8 mouse cellular contexts compared by ENCODE assay signal in genomic region chr4:131860492-131861340, GRCm38 (mm10). TPM values are rescaled to one million over a fixed set of nuclear protein-coding genes. Genes with fewer than 3 reads are reported as not detected.
DNase-seq lines count a peak whose midpoint lies in the region; ATAC-seq and TF ChIP-seq lines count a peak whose summit lies in the region.

No protein-coding gene starts in this region.

- H3K9ac ChIP-seq in MEL (ENCODE audit: control insufficient read depth, low read depth, low read length, poor library complexity, severe bottlenecking): no peak overlapping the region
- no peak overlapping the region for H3K9ac ChIP-seq in forebrain, embryonic 13.5 days

- H3K4me3 ChIP-seq in MEL (ENCODE audit: control insufficient read depth in 1 of 2, insufficient read depth in 1 of 2, low read depth in 2 of 2, low read length in 2 of 2): no peak overlapping the region
- H3K4me3 ChIP-seq in forebrain, embryonic 13.5 days: no peak overlapping the region
- no peak overlapping the region for H3K4me3 ChIP-seq in layer of hippocampus, adult 2 months
- H3K4me3 ChIP-seq in lung, adult 2 months (replicated peaks; ENCODE audit: extremely low read depth, low read depth, low read length): no peak overlapping the region

- 50% methylated on average over 15 of the region's 15 CpGs for WGBS in forebrain, embryonic 13.5 days
- 42% methylated on average over 15 of the region's 15 CpGs for WGBS in lung, adult 2 months

- no peaks in the 10 kb centered on the region for H3K9me3 ChIP-seq in MEL (replicated peaks; ENCODE audit: insufficient read depth, low read length)
- no peaks in the 10 kb centered on the region for H3K9me3 ChIP-seq in forebrain, embryonic 13.5 days (replicated peaks)

- peak; percentile 63 for TF ChIP-seq RAD21 in MEL (IDR thresholded peaks at IDR 0.05; ENCODE audit: low read depth, low read length)

- no peak for TF ChIP-seq EP300 in MEL (IDR thresholded peaks at IDR 0.05; ENCODE audit: low read depth in 1 of 2, low read length in 2 of 2)

- H3K4me2 ChIP-seq in forebrain, embryonic 13.5 days: no peak overlapping the region

- TF ChIP-seq POLR2A in MEL (IDR thresholded peaks at IDR 0.05; ENCODE audit: control insufficient read depth in 1 of 2, insufficient read depth in 1 of 2, low read depth in 1 of 2, low read length in 2 of 2, poor library complexity in 1 of 2): no peak
- no peak for TF ChIP-seq POLR2A in lung, adult 2 months (IDR thresholded peaks at IDR 0.05; ENCODE audit: borderline replicate concordance, extremely low read depth, low read depth, low read length)

- H3K36me3 ChIP-seq in MEL (ENCODE audit: control insufficient read depth in 1 of 2, insufficient read depth in 2 of 2, low read length in 2 of 2): no peaks in the 10 kb centered on the region; a peak in 1 of 4 replicates
- peaks cover 50% of the 10 kb centered on the region for H3K36me3 ChIP-seq in forebrain, embryonic 13.5 days (ENCODE audit: poor library complexity, severe bottlenecking)

- DNase-seq in MEL (ENCODE audit: low read depth, low spot score): peak; percentile 85
- peak; percentile 81 for DNase-seq in c-Kit-positive CD71-negative TER-119-negative erythroid progenitor cells, embryonic 14.5 days (ENCODE audit: low read depth)
- peak; percentile 56 for DNase-seq in heart, postnatal 25 days (ENCODE audit: low spot score)
- DNase-seq in layer of hippocampus, adult 2 months (ENCODE audit: low spot score in 2 of 2): peak; percentile 77 to 86
- peak; percentile 79 for DNase-seq in lung, adult 2 months
- peak; percentile 74 for DNase-seq in ovary, postnatal 14 days (ENCODE audit: low spot score)
- DNase-seq in thymus, postnatal 14 days: peak; percentile 86

- intact Hi-C loops in heart, postnatal 25 days (cut with DNase I): loop anchor here (1.0 to 5.0 kb wide), 2 partner anchors 117 to 219 kb away; no protein-coding TSS in a partner anchor

- H3K79me2 ChIP-seq in MEL (ENCODE audit: control insufficient read depth, insufficient read depth, low read length, poor library complexity): no peaks in the 10 kb centered on the region

- TF ChIP-seq CTCF in MEL (IDR thresholded peaks at IDR 0.05 in 2 of 3, conservative IDR thresholded peaks at IDR 0.05 in 1 of 3; ENCODE audit: control insufficient read depth in 1 of 3, insufficient read depth in 1 of 3, low read depth in 2 of 3, low read length in 3 of 3, poor library complexity in 1 of 3, severe bottlenecking in 1 of 3): peak; percentile 86 to 98 (median 91)
- peak; percentile 98 for TF ChIP-seq CTCF in layer of hippocampus, adult 2 months (conservative IDR thresholded peaks at IDR 0.05)
- TF ChIP-seq CTCF in lung, adult 2 months (IDR thresholded peaks at IDR 0.05; ENCODE audit: insufficient read depth, low read length): peak; percentile 99

- H3K27me3 ChIP-seq in MEL (ENCODE audit: control insufficient read depth in 1 of 2, insufficient read depth in 2 of 2, low read length in 2 of 2): no peaks in the 10 kb centered on the region
- no peaks in the 10 kb centered on the region for H3K27me3 ChIP-seq in forebrain, embryonic 13.5 days

- peaks cover 0 to 10% of the 10 kb centered on the region in 2 experiments; a peak in 2 of 4 replicates for H3K4me1 ChIP-seq in MEL (ENCODE audit: control insufficient read depth in 1 of 2, insufficient read depth in 2 of 2, low read length in 2 of 2)
- H3K4me1 ChIP-seq in forebrain, embryonic 13.5 days: no peaks in the 10 kb centered on the region
- no peaks in the 10 kb centered on the region for H3K4me1 ChIP-seq in lung, adult 2 months (ENCODE audit: control insufficient read depth, insufficient read depth, low read length)

- ATAC-seq in forebrain, embryonic 13.5 days: 0 out of 2 replicates have a peak, but pooled peaks have one; percentile 48

- H3K27ac ChIP-seq in MEL (ENCODE audit: control insufficient read depth, low read depth, low read length): peak overlapping the region; percentile 17; the same call in 1 of the 2 replicates
- H3K27ac ChIP-seq in forebrain, embryonic 13.5 days: no peak overlapping the region
- H3K27ac ChIP-seq in layer of hippocampus, adult 2 months: no peak overlapping the region

TF ChIP-seq in MEL, 35 proteins besides CTCF, POLR2A, EP300 and RAD21:
- peak; percentile 76; the same call in 1 of the 2 replicates for TF ChIP-seq MYC (IDR thresholded peaks at IDR 0.05; ENCODE audit: low read depth, low read length)
- no peak for TF ChIP-seq UBTF (IDR thresholded peaks at IDR 0.05; ENCODE audit: borderline replicate concordance, insufficient read depth, low read depth, low read length)
- no peak for TF ChIP-seq NELFE (IDR thresholded peaks at IDR 0.05; ENCODE audit: low read depth, low read length)
- TF ChIP-seq MXI1 (IDR thresholded peaks at IDR 0.05; ENCODE audit: low read depth, low read length): peak; percentile 50; the same call in 1 of the 2 replicates
- no peak for TF ChIP-seq GATA1 (IDR thresholded peaks at IDR 0.05; ENCODE audit: low read depth, low read length)
- TF ChIP-seq ZC3H11A (IDR thresholded peaks at IDR 0.05; ENCODE audit: low read depth, low read length): peak; percentile 55
- TF ChIP-seq MEF2A (IDR thresholded peaks at IDR 0.05; ENCODE audit: extremely low read depth, insufficient replicate concordance, low read depth, low read length, poor library complexity, severe bottlenecking): no peak
- no peak for TF ChIP-seq KAT2A (conservative IDR thresholded peaks at IDR 0.05; ENCODE audit: low read depth, low read length)
- TF ChIP-seq POLR2AphosphoS5 (IDR thresholded peaks at IDR 0.05; ENCODE audit: borderline replicate concordance, low read depth, low read length): no peak
- TF ChIP-seq JUND (IDR thresholded peaks at IDR 0.05; ENCODE audit: low read depth, low read length): no peak
- peak; percentile 82 for TF ChIP-seq SIN3A (IDR thresholded peaks at IDR 0.05; ENCODE audit: low read length)
- no peak for TF ChIP-seq RCOR1 (IDR thresholded peaks at IDR 0.05; ENCODE audit: low read depth, low read length)
- TF ChIP-seq ETS1 (IDR thresholded peaks at IDR 0.05; ENCODE audit: low read depth, low read length): peak; percentile 56
- TF ChIP-seq MAZ (IDR thresholded peaks at IDR 0.05; ENCODE audit: low read depth, low read length): peak; percentile 75; the same call in 1 of the 2 replicates
- TF ChIP-seq MAX (IDR thresholded peaks at IDR 0.05; ENCODE audit: low read length): peak; percentile 81
- TF ChIP-seq USF2 (IDR thresholded peaks at IDR 0.05; ENCODE audit: borderline replicate concordance in 1 of 2, insufficient read depth in 1 of 2, low read depth in 1 of 2, low read length in 2 of 2): no peak
- no peak for TF ChIP-seq USF1 (IDR thresholded peaks at IDR 0.05; ENCODE audit: low read depth, low read length)
- no peak for TF ChIP-seq HCFC1 (IDR thresholded peaks at IDR 0.05; ENCODE audit: low read depth, low read length)
- no peak for TF ChIP-seq CHD2 (IDR thresholded peaks at IDR 0.05; ENCODE audit: low read length)
- TF ChIP-seq ZNF384 (IDR thresholded peaks at IDR 0.05; ENCODE audit: low read depth, low read length): 0 out of 2 replicates have a peak, but pooled peaks have one; percentile 22
- no peak for TF ChIP-seq ZKSCAN1 (IDR thresholded peaks at IDR 0.05; ENCODE audit: low read depth, low read length)
- TF ChIP-seq ZMIZ1 (IDR thresholded peaks at IDR 0.05; ENCODE audit: low read depth, low read length): no peak
- no peak for TF ChIP-seq MAFK (IDR thresholded peaks at IDR 0.05; ENCODE audit: borderline replicate concordance, low read depth, low read length)
- TF ChIP-seq GABPA (IDR thresholded peaks at IDR 0.05; ENCODE audit: low read depth, low read length): no peak
- no peak for TF ChIP-seq POLR2AphosphoS2 (IDR thresholded peaks at IDR 0.05; ENCODE audit: low read length)
- TF ChIP-seq BHLHE40 (IDR thresholded peaks at IDR 0.05; ENCODE audit: borderline replicate concordance, low read depth, low read length): no peak
- TF ChIP-seq CHD1 (IDR thresholded peaks at IDR 0.05; ENCODE audit: low read depth, low read length): no peak
- TF ChIP-seq SMC3 (IDR thresholded peaks at IDR 0.05; ENCODE audit: low read depth, low read length): peak; percentile 80
- no peak; the same call in 1 of the 2 replicates for TF ChIP-seq NRF1 (IDR thresholded peaks at IDR 0.05; ENCODE audit: insufficient read depth, low read depth, low read length, poor library complexity, severe bottlenecking)
- 0 out of 2 replicates have a peak, but pooled peaks have one; percentile 16 for TF ChIP-seq TCF12 (IDR thresholded peaks at IDR 0.05; ENCODE audit: low read depth, low read length)

RNA-seq across cellular contexts. Expression of gene Srsf4, which starts 12.7 kb away (rescaled TPM):
- 53.7 and 60.2 TPM in 2 replicates for total RNA-seq in MEL (2012; rRNA removed)
- 100 to 1,000 TPM in 1 of 2 experiments, not detected in 1; 163 TPM for polyA plus RNA-seq in MEL (2012; ENCODE audit: insufficient read depth in 1 of 2, insufficient read length in 2 of 2, low read depth in 1 of 2, low replicate concordance in 2 of 2, missing spikeins in 1 of 2)
- 166 and 168 TPM in 2 replicates for polyA plus RNA-seq in forebrain, embryonic 13.5 days (2015; fragmentation: Nextera tagmentation; extraction: Ambion mirVana)
- total RNA-seq in heart, postnatal 25 days (2021): 10 to 100 TPM; 32.8 to 38.4 TPM
- 10 to 100 TPM; 67.3 to 75.0 TPM for total RNA-seq in layer of hippocampus, adult 2 months (2021)
- 38.0 and 49.9 TPM in 2 replicates for polyA plus RNA-seq in lung, adult 2 months (2012; rRNA removed)

RNA-seq across cellular contexts. Expression of gene Mecr, which starts 17.4 kb away (rescaled TPM):
- total RNA-seq in MEL (2012; rRNA removed): 71.5 and 92.1 TPM in 2 replicates
- polyA plus RNA-seq in MEL (2012; ENCODE audit: insufficient read depth in 1 of 2, insufficient read length in 2 of 2, low read depth in 1 of 2, low replicate concordance in 2 of 2, missing spikeins in 1 of 2): 100 to 1,000 TPM in 1 of 2 experiments, not detected in 1; 137 TPM
- polyA plus RNA-seq in forebrain, embryonic 13.5 days (2015; fragmentation: Nextera tagmentation; extraction: Ambion mirVana): 39.0 and 41.3 TPM in 2 replicates
- 10 to 100 TPM; 25.5 to 26.5 TPM for total RNA-seq in heart, postnatal 25 days (2021)
- 10 to 100 TPM; 33.1 to 35.8 TPM for total RNA-seq in layer of hippocampus, adult 2 months (2021)
- polyA plus RNA-seq in lung, adult 2 months (2012; rRNA removed): 13.4 and 22.7 TPM in 2 replicates

RNA-seq across cellular contexts. Expression of gene Ptpru, which starts 22.6 kb away (rescaled TPM):
- total RNA-seq in MEL (2012; rRNA removed): 3.1 and 3.4 TPM in 2 replicates
- 1 to 10 TPM in 1 of 2 experiments, not detected in 1; 6.8 TPM for polyA plus RNA-seq in MEL (2012; ENCODE audit: insufficient read depth in 1 of 2, insufficient read length in 2 of 2, low read depth in 1 of 2, low replicate concordance in 2 of 2, missing spikeins in 1 of 2)
- 31.1 and 34.7 TPM in 2 replicates for polyA plus RNA-seq in forebrain, embryonic 13.5 days (2015; fragmentation: Nextera tagmentation; extraction: Ambion mirVana)
- total RNA-seq in heart, postnatal 25 days (2021): 1 to 10 TPM; 2.8 to 7.4 TPM
- total RNA-seq in layer of hippocampus, adult 2 months (2021): 100 to 1,000 TPM; 101 to 108 TPM
- 32.4 and 44.6 TPM in 2 replicates for polyA plus RNA-seq in lung, adult 2 months (2012; rRNA removed)

Comparison
In these comparisons a context has a peak if more than half of its experiments do, and no peak if none do; other contexts are left out.
1. RNA of gene Ptpru, which starts 22.6 kb away (total RNA-seq): 101 to 108 TPM in layer of hippocampus, adult 2 months; 2.8 to 7.4 TPM in heart, postnatal 25 days and 3.1 to 3.4 TPM in MEL; every median in the first group is over 10 times any median in the second.
2. Peak in every context shown above with its lines, with median percentiles within 50 percentile points of each other: DNase-seq and CTCF ChIP-seq.